Mouse (Mus musculus) forebrain, embryonic 12.5 days (tissue): ENCODE measurements around the gene Ushbp1. TPM values are rescaled to one million over a fixed set of nuclear protein-coding genes. Genes with fewer than 3 reads are reported as not detected.

Experiments
- ATAC-seq: fragments of 200-750 bp; cut with Nextera tagmentation; 2 replicates; pipeline ENCODE4 v1.8.0; 2017; ENCODE audit warnings: moderate TSS enrichment; ENCODE audit not compliant: low FRiP score
- H3K27ac ChIP-seq: fragments of 300-500 bp; sonication (generic); 2 replicates; pipeline ENCODE4 v1.5.1; 2016; ENCODE audit warnings: mild to moderate bottlenecking
- H3K27me3 ChIP-seq: fragments of 300-500 bp; sonication (generic); 2 replicates; pipeline ENCODE4 v1.6.1; 2016; ENCODE audit warnings: mild to moderate bottlenecking
- H3K36me3 ChIP-seq: fragments of 300-500 bp; sonication (generic); replicated peaks from 2 replicates; pipeline ENCODE4 v1.6.1; 2016; ENCODE audit warnings: mild to moderate bottlenecking
- H3K4me1 ChIP-seq: fragments of 300-500 bp; sonication (generic); 2 replicates; pipeline ENCODE4 v1.6.1; 2016
- H3K4me2 ChIP-seq: fragments of 300-500 bp; sonication (generic); 2 replicates; pipeline ENCODE4 v1.6.1; 2016; ENCODE audit warnings: mild to moderate bottlenecking, moderate library complexity
- H3K4me3 ChIP-seq: fragments of 300-500 bp; sonication (generic); replicated peaks from 2 replicates; pipeline ENCODE4 v1.5.1; 2016; ENCODE audit warnings: mild to moderate bottlenecking
- H3K9ac ChIP-seq: fragments of 300-500 bp; sonication (generic); 2 replicates; pipeline ENCODE4 v1.6.1; 2016; ENCODE audit warnings: mild to moderate bottlenecking
- H3K9me3 ChIP-seq: fragments of 300-500 bp; sonication (generic); 2 replicates; pipeline ENCODE4 v1.6.1; 2016
- WGBS: fragments of 180-500 bp; shearing (Covaris S2); methylation state at CpG from one replicate; pipeline ENCODE4 v1.1.7; 2016; 5-methylcytosine and 5-hydroxymethylcytosine counted together
- polyA plus RNA-seq: library from polyadenylated mRNA; unstranded; fragments of >200 nt; fragmentation: Nextera tagmentation; extraction: Ambion mirVana; gene quantifications from 2 replicates; pipeline ENCODE4 v1.2.1, GENCODE M21; 2016

Ushbp1 gene
- polyA plus RNA-seq, 1 experiment from 2014 or later: 4.6 TPM

DNA sequence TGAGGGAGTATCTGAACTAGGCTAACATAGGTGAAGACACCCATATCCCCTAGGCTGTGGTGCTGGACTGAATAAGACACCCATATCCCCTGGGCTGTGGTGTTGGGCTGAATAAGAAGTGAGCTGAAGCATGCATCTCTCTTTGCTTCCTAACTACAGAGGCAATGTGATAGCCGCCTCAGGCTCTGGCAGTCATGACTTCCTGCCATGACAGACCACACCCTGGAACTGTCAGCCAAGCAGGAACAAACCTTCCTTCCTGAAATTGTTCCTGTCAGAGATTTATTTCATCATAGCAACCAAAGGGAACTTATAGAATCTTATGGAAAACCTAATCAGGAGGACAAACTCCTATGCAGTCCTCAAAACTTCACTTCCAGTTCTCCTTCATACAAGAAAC, 7.3 kb downstream of the Ushbp1 start:
- no peak overlapping the region for H3K4me3 ChIP-seq
- no peaks in the 10 kb centered on the region for H3K9me3 ChIP-seq
- no peaks in the 10 kb centered on the region for H3K27me3 ChIP-seq
- H3K4me2 ChIP-seq: no peak overlapping the region
- no peaks in the 10 kb centered on the region for H3K36me3 ChIP-seq
- WGBS: 94% methylated on average over 1 of the region's 1 CpGs
- no peak overlapping the region for H3K9ac ChIP-seq
- H3K27ac ChIP-seq: no peak overlapping the region
- H3K4me1 ChIP-seq: peaks cover 5% of the 10 kb centered on the region
- no peak for ATAC-seq

DNA sequence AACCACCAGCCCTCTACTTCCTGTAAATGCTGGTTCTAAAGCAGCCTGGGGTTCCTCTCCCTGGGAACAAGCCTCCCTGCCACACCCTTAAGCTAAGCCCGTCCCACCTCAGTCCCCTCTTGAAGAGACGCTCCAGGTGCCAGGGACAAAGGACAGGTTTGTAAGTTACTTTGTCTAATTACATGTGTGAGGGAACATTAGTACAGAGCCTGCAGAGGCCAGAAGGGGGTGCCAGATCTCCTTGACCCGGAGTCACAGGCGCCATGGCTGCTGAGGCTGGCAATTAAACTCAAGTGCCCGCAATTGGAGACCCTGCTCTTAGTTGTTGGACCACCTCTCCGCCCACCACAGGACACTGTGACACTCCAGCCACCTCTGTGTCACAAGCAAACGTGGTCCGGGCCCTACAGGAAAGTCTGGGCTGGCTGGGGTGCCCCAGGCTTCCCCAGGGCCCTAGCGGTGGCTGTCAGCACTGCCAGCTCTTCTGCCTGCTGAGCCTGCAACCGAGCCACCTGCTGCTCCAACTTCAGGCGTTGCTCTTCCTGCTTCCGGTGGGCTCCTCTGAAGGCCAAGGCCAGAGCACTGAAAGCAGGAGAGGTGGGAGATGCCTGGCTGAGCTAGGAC, 10.3 kb downstream of the Ushbp1 start:
- WGBS: 74% methylated on average over 12 of the region's 12 CpGs
- no peaks in the 10 kb centered on the region for H3K9me3 ChIP-seq
- H3K27me3 ChIP-seq: peaks cover 6% of the 10 kb centered on the region; the same call in 1 of the 2 replicates
- H3K4me3 ChIP-seq: no peak overlapping the region
- no peak overlapping the region for H3K4me2 ChIP-seq
- H3K9ac ChIP-seq: no peak overlapping the region
- no peak for ATAC-seq
- peaks cover 29% of the 10 kb centered on the region for H3K4me1 ChIP-seq
- no peaks in the 10 kb centered on the region for H3K36me3 ChIP-seq
- H3K27ac ChIP-seq: no peak overlapping the region

DNA sequence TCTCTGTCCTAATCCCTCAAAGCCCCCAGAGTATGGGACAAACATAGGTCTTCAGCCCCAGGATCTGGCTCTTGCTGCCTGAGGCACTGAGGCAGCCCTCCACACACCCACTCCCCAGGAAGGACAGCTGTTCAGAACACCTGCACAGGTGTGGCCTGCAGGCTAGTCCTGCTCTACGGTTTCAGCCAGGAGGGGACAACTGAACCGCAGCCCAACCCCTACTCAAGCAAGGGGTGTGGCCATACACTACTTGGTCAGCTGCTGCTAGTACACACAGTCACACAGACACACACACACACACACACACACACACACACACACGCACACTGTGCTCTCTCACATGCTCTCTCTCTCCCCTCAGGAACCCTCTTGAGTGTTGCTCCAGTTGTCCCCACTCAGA, 11.7 kb downstream of the Ushbp1 start:
- H3K27me3 ChIP-seq: peaks cover 15% of the 10 kb centered on the region
- H3K4me3 ChIP-seq: no peak overlapping the region
- H3K4me2 ChIP-seq: no peak overlapping the region
- no peak for ATAC-seq
- no peaks in the 10 kb centered on the region for H3K9me3 ChIP-seq
- H3K27ac ChIP-seq: no peak overlapping the region
- no peaks in the 10 kb centered on the region for H3K36me3 ChIP-seq
- H3K4me1 ChIP-seq: peaks cover 44% of the 10 kb centered on the region
- H3K9ac ChIP-seq: no peak overlapping the region
- WGBS: 62% methylated on average over 3 of the region's 3 CpGs

DNA sequence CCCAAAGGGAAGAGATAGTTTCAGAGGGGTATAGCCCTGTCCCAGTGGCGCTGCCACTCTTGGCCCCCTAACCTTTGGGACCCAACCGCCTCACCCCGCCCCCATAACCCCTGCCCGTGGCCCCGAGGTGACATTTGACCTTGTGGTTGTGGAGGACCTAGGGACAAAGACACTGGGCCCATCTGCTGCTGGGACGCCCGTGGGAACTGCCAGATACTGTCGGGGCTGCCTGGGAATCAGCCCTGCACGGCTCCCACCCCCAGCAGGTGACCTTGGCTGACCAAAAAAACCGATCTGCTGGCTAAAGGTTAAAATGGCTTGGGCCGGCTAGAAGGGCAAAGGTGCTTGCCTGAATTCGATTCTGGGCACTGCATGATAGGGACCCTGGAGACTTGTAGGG, 12.2 kb downstream of the Ushbp1 start:
- no peak for ATAC-seq
- peaks cover 15% of the 10 kb centered on the region for H3K27me3 ChIP-seq
- peak overlapping the region; percentile 89; the same call in 1 of the 2 replicates for H3K27ac ChIP-seq
- H3K4me1 ChIP-seq: peaks cover 48% of the 10 kb centered on the region
- WGBS: 14% methylated on average over 12 of the region's 12 CpGs
- H3K9me3 ChIP-seq: no peaks in the 10 kb centered on the region
- no peaks in the 10 kb centered on the region for H3K36me3 ChIP-seq
- no peak overlapping the region for H3K4me3 ChIP-seq
- no peak overlapping the region for H3K9ac ChIP-seq
- no peak overlapping the region for H3K4me2 ChIP-seq

DNA sequence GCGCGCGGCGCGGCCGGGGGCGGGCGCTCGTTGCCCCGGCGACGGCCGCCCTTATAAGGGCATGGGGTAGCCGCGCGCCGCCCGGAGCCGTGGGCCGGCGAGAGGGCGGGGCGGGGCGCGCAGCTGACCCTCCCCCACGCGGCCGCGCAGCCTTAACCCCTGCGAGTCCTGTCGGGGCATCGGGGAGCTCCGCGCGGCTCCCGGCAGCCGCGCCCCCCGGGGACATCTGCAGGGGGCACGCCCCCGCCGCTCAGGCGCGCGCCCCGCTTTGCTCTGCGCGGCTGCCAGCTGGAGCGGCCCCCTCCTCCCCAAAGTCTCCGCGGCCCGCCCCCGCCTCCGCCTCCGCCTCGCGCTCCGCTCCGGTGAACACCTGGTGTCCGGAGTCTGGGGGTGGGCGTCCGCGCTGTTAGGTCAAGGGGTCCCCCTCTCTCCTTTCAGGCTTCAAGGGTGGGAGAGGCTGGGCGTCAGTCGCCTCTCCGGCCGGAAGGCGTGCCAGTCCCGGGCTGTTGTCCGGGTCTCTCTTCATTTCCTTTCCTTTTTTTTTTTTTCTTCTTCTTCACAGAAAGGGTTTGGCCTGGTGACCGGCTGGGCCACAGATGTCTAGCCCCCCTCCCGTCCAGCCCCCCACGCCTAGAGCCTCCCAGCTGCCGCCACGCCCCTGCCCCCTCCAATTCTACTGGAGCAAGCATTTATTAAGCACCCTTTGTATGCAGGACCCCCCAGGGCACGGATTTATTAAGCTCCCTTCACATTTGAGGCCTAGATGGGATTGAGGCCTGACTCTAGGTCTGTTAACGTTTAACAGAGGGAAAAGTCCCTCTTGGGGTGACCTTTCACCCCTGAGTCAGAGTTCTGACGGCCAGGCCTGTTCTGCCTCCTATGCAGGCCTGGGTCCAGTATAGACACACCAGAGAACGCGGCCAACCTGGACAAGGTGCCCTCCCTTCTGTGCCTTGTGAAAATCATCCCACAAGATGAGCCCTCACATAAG, 13.3 kb downstream of the Ushbp1 start:
- Histone ChIP-seq H3K36me3 (peaks cover 6% of the 10 kb centered on the region), H3K27me3 (peaks cover 24% of the 10 kb centered on the region), H3K4me2 (peak overlapping the region; percentile 98), H3K27ac (peak overlapping the region; percentile 89), H3K4me1 (peaks cover 52% of the 10 kb centered on the region), H3K9ac (peak overlapping the region; percentile 80), H3K4me3 (peak overlapping the region; percentile 75), H3K9me3 (no peaks in the 10 kb centered on the region)
- WGBS: 2% methylated on average over 46 of the region's 80 CpGs
- ATAC-seq: peak; percentile 85

DNA sequence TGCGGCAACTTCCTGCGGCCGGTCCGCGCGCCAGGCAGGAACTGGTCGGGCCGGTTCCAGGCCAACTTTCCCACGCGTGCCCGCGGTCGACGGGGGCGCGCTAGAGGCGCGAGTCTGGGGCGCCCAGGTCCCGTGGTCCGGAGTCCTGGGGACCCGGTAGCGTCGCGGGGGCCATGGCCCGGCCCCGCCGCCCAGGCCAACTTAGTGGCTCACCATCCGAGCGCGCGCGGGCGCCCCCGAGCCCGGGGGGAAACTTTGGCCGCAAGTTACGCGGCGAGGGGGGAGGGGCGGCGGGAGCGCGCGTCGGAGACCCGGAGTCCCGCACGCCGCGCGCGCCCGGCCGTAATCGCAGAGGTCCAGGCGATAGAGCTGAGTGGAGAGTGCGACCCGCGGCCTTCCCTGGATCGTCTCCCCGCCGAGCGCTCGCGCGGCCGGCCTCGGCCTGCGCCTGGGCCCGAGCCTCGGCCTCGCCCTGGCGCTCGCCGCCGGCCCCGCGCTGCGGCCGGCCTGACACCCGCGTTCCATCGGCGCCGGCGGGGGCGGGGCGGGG, 14.1 kb downstream of the Ushbp1 start, which contains the start of gene Nr2f6:
TSS of gene Nr2f6 (minus strand) at position 540 of the 550 bp plus-strand sequence.
- H3K27ac ChIP-seq: peak within 1 kb of the TSS; percentile 89
- peaks cover 32% of the 10 kb centered on the region for H3K27me3 ChIP-seq
- H3K4me3 ChIP-seq: peak within 1 kb of the TSS; percentile 75
- peak; percentile 30 for ATAC-seq
- H3K9me3 ChIP-seq: no peaks in the 10 kb centered on the region
- peak within 1 kb of the TSS; percentile 98 for H3K4me2 ChIP-seq
- H3K4me1 ChIP-seq: peaks cover 58% of the 10 kb centered on the region
- peak within 1 kb of the TSS; percentile 80 for H3K9ac ChIP-seq
- under 1% methylated on average over 58 of the region's 89 CpGs for whole genome bisulfite sequencing
- peaks cover 6% of the 10 kb centered on the region for H3K36me3 ChIP-seq

DNA sequence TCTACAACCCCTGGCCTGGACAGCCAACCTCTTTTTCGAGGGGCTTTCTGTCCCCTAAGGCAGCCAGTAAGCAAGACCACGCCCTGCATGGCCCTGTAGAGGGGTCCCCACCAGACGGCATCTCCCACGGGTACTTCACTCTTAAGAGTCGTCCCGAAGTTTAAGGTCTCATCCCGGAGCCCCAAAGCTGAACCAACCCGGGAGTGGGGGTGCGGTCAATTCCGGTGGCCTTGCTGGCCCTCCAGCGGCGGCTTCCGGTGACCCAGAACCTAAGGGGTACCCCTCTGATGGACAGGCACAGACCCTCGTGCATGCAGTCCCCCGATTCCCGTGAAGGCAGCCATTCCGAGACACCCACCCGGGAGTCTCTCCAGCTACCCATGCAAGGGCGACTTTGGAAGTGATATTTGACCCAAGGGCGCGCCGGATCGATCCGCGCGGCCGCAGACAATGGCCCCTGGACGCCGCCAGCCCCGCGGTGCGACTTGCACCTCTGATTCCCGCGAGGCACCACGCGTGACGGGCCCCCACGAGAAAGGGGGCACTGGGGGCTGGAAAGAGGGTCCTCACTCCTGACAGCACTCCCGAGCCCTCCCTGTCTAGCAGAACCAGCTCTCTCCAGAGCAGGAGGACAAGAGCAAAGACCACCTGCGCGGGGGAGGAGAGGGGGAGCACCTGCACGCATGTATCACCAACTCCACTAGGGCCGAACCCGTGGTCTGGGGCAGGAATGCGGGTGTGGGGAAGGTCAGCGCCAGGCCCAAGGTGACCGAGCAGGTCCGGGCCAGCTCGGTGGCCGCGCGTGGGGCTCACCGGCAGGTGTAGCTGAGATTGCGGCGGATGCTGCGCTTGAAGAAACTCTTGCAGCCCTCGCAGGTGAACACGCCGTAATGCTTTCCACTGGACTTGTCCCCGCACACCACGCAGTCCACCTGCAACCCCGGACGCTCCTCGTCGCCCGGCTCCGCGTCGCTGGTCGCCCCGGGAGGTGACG, 15.1 kb downstream of the Ushbp1 start:
- H3K9ac ChIP-seq: peak overlapping the region; percentile 80
- 1% methylated on average over 72 of the region's 72 CpGs for WGBS
- H3K4me3 ChIP-seq: peak overlapping the region; percentile 75
- 0 out of 2 replicates have a peak overlapping the region, but pooled peaks have one; percentile 89 for H3K27ac ChIP-seq
- H3K27me3 ChIP-seq: peaks cover 35% of the 10 kb centered on the region
- H3K9me3 ChIP-seq: no peaks in the 10 kb centered on the region
- peak overlapping the region; percentile 98 for H3K4me2 ChIP-seq
- peaks cover 6% of the 10 kb centered on the region for H3K36me3 ChIP-seq
- peaks cover 68% of the 10 kb centered on the region for H3K4me1 ChIP-seq
- no peak for ATAC-seq

DNA sequence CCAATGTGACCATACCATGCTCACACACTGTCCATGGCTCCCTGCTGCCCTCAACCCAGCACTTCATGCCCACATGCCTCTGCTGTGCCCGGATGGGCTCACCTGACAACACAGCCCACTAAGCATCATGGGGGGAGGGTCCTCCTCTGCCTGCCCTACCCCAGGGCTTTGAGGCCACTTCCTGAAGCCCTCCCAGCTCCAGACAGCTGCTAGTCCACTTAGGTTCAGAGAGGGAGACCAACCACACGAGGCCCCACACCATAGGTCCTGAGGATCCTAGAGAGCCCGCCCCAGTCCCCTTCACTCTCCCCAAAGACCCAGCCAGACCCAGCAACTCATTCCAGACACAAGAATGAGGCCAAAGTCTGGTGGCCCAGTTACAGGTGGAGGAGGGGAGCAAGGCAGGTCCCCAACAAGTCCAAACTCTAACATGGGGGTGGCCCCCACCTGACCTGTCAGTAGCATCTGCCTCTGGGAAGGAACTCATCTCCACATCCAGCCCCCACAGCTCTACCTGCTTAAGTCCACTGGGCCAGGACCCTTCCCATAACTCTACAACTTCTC, 16.0 kb downstream of the Ushbp1 start:
- ATAC-seq: no peak
- Histone ChIP-seq H3K36me3 (peaks cover 9% of the 10 kb centered on the region), H3K4me2 (peak overlapping the region; percentile 98), H3K4me3 (peak overlapping the region; percentile 75), H3K27ac (no peak overlapping the region), H3K9ac (peak overlapping the region; percentile 80), H3K27me3 (peaks cover 35% of the 10 kb centered on the region), H3K4me1 (peaks cover 72% of the 10 kb centered on the region), H3K9me3 (no peaks in the 10 kb centered on the region)
- WGBS: 39% methylated on average over 3 of the region's 3 CpGs

DNA sequence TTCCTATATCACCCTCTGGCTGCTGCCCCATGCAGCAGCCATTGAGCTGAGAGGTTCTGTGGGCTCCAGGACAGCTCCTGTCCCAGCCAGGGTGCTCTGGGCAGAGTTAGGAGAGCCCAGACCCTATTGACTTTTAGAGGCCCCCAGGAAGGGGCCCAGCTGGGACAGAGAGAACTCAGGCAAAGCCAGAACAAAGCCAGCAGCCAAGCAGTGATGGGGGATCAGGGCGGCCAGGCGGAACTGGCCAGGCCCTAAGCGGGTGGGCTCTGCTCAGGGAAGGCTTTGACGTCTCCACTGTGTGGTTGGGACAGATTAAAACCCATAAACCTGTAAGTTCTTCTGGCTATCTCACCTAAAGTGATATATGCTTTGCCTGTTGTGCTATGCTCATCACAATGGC, 16.6 kb downstream of the Ushbp1 start:
- Histone ChIP-seq H3K4me1 (peaks cover 72% of the 10 kb centered on the region), H3K4me2 (peak overlapping the region; percentile 98), H3K27ac (no peak overlapping the region), H3K36me3 (peaks cover 14% of the 10 kb centered on the region), H3K4me3 (no peak overlapping the region), H3K27me3 (peaks cover 35% of the 10 kb centered on the region), H3K9me3 (no peaks in the 10 kb centered on the region), H3K9ac (no peak overlapping the region)
- ATAC-seq: no peak
- WGBS: 15% methylated on average over 4 of the region's 4 CpGs

DNA sequence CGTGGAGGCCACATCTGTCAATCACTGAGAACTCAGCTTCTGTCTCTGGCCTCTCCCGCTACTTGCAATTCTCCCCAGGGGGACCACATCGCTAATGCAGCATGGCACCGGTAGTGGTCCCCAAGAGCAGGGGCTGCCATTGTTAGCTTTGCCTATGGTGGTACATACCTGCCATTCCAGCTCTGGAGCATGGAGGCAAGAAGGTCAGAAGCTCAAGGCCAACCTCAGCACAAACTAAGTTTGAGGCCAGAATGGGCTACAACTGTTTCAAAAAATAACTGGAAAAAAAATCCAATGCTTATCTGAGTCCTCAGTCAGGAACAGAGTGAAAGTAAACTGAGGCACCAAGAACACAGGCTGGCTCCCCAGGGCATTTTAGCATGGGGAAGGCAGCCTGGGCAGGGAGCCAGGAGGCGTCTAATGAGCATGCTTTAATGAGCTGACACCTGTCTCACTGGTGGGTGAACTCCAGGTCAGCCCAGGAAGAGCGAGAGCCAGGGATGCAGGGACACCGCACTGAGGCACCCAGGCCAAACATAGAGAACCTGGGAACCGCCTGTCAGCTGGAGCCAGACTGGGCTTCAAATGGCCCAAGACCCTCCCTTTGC, 19.1 kb downstream of the Ushbp1 start:
- Histone ChIP-seq H3K36me3 (peaks cover 21% of the 10 kb centered on the region), H3K27ac (no peak overlapping the region), H3K9ac (peak overlapping the region; percentile 49), H3K4me1 (peaks cover 55% of the 10 kb centered on the region), H3K4me2 (peak overlapping the region; percentile 60), H3K27me3 (peaks cover 35% of the 10 kb centered on the region), H3K4me3 (peak overlapping the region; percentile 36), H3K9me3 (no peaks in the 10 kb centered on the region)
- no peak for ATAC-seq
- 36% methylated on average over 8 of the region's 8 CpGs for WGBS
